Mouse (Mus musculus) NIH3T3 (cell line): ENCODE measurements around the gene H2-D1.

Source experiments
- DNase-seq: peaks from one replicate; pipeline ENCODE4 v3.0.0-alpha.2; 2012; ENCODE audit warnings: low read depth

Gene H2-D1

DNA sequence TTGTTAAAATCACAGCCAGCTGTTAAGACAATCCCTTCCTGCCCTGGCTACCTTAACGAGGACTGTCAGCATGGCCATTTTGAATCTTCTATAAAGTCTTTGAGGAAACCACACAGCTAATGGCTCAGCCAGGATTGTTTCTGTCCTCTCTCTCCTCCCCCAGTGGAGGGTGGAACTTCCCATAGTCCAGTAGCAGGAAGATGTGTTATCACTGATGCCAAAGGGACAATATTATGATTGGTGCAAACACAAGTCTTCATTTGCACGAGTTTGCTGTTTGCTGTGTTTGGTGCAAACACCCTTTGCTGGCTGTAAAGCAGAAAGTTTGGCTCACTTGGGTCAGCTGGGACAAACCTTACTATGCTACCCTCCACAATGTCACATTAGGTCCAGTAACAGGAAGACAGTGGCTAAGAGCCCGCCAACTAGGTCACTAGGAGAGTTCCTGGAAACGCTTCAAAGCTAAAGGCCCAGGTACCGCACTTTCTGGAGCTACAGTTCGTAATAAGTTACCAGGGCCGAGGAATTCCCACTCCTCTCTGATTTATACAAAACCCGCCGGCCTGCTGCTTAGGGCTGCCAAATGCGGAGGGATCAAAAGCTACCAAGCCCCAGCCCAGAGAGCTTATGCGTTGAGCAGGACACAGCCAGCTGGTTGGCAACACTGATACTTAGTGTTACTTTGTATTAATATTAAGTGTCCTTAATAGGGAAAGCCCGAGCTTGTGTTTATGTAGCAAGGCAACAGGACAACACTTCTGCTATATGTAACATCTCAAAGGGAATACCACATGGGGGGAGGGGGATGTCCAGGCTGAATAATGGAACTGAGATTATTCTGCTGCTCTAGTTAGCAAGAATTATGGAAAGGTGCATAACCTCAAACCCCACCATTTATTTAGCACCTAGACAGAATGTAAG, 21.9 kb upstream of the H2-D1 start:
- no peak for DNase-seq

DNA sequence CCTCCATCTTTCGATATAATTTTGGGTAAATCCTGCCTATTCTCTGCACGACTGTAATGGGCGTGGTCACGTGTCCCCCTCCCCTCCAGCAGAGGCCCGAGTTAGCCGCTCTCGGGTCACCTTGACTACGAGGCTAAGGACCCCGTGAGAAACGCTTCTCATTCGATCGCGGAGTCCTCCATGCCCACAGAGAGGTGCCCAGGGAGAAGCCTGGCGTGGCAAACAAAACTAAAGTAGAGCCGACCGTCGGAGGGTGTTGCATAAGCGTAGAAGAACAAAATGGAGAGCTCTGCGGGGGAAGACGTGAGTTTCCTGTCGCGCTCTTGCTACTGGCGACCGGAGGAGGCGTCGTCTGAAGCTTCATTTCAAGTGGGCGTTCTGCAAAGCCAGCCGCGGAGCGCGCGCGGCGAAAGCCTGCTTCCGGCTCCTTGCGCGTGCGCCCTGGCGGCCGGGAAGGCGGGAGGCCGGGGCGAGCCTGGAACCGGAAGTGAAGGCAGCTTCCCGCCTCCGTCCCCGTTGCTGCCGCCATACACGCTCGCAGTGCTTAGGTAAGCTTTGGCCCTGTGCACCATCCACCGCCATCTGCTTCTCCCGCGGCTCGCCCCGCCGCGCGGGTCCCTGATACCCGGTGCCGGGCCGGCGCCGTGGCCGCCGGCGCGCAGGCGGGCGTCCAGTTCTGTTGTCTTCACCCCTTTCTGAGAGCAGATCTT, 21.1 kb upstream of the H2-D1 start, which contains the start of gene Ddx39b:
Gene Ddx39b, plus strand, starts transcription at position 442 of the 710 bp plus-strand sequence.
- peak; percentile 98 for DNase-seq

DNA sequence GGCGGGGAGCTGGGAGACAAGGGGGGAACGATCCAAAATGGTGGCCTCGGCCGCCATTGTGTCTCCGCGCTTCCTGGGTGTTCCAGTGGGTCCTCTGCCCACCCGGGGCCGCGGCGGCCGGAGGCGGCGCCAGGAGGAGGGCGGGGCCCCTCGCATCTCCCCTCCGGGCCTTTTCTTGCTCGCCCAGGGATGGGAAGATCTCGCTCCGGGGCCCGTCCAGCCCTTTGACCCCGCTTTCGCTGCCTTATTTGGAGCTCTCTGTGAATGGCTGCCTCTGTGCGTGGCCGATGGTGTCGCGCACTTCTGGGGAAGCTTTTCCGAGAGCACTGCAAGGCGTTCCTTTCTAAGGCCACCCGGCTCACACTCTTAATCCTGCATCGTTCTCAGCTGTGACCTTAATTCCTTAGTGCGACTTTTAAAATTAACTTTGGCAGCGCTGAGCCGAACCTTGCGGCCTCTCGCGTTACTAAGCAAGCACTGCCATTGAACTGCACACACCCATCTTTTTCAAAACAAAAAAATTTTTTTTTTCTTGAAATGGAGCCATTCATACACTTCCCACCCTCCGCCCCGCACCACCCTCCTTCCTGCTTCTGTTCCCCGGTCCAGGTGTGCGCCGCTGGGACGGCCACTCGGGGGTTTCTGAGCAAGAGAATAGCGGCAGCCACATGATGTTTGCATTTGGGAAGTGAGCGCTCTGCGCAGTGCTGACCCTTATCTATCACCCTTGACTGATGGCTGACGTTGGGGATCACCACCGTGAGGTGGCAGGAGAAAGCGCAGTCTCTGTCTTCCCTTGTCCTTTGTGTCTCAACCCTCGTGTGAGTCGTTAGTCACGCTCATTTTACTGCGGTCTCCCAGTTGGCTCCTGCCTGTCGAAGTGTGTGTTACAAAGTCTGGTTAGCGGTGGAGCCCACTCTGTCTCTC, 20.3 kb upstream of the H2-D1 start:
- DNase-seq, result peak; percentile 88

DNA sequence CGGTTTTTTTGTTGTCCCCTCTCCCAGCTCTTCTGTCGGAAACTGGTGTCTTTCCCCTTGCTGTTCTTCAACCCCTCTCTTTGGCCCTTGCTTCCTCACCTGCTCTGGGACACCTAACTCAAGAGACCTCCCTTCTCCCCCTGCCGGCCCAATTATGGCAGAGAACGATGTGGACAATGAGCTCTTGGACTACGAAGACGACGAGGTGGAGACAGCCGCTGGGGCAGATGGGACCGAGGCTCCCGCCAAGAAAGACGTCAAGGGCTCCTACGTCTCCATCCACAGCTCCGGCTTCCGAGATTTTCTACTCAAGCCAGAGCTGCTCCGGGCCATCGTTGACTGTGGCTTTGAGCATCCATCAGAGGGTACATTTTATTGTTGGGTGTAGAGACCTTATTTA, 19.4 kb upstream of the H2-D1 start:
- DNase-seq, result peak; percentile 81

DNA sequence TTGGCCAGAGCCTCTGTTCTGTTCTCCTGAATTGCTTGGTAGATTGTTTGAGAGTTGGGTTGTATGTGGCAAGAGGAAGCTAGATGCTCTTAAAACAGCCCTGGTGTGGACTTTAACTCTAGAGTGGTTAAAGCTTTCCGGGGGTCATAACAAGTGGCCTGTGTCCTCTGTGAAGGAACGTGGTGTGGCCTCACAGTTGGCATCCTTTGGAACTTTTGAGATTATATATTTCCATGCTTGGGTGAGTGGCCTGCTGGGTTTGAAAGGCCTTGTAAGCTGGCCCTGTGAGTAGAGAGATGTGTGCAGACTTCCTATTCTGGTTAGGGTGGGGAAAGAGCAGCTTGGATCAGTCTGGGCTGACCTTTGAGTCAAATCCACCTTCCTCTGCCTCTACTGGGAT, 17.5 kb upstream of the H2-D1 start:
- DNase-seq, result no peak

DNA sequence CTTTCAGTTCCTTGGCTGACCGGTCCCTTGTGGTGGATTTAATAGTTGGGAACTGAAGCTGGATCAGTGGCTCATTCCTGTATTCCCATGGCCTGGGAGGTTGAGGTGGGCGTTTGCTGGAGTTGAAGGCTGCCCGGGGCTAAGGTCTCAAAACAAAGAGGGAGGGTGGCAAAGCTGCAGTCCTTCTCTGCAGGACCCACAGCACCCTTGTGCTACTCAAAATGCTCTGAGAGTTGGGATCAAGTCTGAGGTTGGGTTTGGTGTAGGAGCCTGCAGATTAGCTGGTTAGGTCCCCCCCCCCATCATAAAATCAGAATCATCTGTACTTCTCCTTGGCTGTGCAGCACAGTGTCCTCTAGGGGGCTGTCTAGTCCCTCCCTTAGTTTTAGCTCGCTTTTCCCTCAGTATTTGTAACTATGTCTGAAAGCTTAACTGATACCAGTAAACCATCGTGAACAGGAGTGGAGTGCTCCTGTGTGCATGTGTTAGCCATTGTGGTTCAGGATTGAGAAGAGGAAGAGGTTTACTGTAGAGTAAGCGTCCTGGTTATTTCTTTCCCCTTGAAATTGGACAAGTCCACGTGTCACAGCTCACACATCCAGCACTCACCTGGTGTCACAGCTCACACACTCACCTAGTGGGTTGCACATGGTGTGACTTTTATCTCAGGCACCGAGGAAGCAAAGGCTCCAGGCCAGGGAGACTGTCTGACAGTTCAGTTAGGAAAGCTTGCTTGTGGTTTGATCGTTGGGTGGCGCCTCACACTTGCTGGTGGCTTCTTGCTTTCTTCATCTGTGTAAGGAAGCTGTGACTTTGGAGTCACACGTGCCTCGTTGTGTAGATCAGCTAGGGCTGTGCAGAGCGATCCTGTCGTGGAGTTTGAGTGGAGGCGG, 16.6 kb upstream of the H2-D1 start:
- peak; percentile 66 for DNase-seq

DNA sequence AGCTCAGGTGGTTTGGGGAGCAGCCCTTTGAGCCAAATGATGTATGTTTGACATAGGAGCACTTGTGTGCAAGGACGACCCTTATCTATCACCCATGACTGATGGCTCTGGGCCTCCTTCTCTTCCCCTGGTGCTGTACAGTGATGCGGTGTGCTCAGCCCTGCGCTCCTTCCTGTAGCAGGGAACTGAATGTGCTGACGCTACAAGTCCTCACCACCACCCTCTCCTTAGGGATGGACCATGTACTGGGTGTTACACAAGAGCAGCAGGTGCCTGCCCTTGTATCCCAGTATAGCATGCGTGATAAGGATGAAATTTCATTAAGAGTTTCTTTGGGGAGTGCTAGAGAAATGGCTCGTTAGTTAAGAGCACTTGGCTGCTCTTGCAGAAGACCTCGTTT, 15.4 kb upstream of the H2-D1 start:
- DNase-seq, result no peak

DNA sequence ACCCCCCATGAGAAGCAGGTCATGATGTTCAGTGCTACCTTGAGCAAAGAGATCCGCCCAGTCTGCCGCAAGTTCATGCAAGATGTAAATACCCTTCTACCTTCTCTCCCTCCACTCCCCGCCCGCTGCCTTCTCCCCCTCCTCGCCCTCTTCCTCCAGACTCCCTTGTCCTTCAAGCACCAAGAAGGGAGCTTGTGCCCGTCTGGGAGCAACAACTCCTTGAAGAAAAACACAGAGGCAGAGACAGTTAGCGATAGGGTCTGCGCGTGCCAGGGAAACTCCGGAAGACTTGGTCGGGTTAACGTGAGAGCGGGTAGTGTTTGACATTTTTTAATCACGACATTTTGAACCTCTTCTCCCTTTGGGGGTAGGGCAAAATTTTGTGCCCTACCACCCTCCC, 13.5 kb upstream of the H2-D1 start:
- no peak for DNase-seq

DNA sequence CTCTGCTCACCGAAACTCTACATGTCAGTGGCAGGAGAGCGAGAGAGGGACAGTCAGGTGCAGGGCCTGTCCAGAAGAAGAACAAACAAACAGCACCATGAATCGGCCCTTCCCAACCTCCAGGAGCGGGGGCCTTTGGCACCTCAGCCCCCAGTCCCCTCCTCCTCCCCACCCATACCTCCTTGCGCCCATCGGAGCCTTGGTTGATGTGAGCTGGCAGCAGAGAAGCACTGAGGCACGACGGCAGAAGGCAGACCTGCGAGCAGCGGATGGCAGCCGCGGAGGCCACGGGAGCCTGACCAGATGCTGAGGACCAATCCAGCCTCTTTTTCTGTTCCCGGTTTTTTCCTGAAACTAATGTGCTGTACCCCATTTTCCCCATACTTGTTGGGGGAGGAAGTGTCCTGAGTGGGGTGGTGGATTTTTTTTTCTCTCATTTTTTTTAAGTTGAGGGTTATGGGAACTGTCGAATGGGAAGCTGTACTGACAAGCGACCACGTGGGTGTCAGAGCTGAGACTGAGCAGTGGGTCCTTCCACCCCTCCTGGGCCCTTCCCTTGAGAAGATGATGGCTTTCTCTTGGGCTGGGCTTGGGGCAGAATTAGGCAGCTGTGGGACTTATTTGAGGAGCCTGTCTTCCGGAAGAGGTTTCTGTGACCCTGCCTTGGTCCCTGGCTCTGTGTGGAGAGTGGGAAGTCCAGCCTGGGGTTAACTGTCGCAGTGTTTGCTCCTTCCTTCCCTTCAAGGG, 12.9 kb upstream of the H2-D1 start:
- DNase-seq, result no peak

DNA sequence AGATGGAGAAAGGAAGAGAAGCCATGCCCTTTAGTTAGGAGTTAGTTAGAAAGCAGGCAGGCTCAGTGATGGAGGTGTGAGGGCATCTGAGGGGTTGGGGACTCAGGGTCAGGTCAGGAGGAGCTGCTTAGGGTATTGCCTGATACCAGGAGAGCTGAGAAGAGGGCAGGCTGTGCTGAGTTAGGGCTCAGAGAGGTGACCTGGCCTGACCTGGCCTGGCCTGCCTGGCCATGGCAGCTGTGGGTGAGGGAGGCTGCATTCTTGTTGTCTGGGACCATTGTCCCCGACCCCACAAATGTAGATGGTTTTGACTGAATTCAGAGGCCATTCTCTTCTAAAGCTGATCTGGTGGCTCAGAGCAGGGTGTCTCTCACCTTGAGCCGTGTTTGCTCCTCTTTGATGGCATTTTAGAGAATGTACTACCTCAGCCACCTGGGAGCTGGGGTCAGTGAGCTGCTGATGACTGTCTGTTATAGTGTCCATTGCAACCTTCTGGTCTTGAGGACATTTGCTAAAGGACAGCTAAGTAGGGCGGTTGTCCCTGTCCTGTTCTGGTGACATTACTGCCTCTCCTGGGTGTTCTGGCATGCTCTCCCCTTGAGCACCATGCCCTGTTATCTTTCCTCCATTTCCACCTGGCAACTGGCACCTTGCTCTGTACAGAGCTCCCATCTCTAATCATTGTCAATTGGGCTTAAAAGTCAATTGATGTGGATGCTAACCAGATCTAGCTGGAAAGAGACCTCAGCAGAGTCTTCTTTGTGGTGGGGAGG, 12.0 kb upstream of the H2-D1 start:
- DNase-seq, result no peak

DNA sequence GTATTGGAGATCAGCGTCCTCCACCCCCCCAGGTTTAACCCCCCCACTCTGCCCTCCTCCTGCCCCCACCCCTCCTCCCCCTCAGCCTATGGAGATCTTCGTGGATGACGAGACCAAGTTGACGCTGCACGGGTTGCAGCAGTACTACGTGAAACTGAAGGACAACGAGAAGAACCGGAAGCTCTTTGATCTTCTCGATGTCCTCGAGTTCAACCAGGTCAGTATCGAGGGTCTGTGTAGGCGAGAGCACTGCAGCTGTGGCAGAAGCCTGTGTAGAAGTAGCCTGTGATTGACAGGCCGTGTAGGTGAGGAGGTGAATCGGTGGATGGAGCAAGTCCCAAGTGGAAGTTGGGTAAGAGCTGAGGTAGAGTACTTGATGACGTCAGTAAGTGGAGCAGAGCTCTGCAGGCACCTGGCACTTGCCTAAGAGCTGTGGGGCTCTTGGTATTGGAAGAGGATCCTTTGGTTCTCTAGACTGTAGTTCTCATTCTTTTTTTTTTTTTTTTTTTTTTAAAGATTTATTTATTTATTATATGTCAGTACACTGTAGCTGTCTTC, 11.3 kb upstream of the H2-D1 start:
- no peak for DNase-seq

DNA sequence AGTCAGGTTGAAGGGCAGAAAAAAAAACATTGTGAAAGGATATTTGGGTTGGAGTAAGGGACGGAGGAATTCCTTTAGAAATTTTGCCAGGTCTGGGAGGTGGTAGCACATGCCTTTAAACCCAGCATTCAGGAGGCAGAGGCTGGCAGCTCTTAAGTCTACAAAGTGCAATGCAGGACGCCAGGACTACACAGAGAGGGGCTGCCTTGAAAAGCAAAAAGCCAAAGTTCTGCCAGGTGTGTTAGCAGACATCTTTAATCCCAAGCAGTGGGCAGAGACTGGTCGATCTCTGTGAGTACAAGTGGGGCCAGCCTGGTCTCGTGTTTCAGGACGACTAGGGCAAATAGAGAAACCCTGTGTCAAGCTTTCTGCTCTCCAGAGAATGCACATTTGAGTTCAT, 10.5 kb upstream of the H2-D1 start:
- no peak for DNase-seq

DNA sequence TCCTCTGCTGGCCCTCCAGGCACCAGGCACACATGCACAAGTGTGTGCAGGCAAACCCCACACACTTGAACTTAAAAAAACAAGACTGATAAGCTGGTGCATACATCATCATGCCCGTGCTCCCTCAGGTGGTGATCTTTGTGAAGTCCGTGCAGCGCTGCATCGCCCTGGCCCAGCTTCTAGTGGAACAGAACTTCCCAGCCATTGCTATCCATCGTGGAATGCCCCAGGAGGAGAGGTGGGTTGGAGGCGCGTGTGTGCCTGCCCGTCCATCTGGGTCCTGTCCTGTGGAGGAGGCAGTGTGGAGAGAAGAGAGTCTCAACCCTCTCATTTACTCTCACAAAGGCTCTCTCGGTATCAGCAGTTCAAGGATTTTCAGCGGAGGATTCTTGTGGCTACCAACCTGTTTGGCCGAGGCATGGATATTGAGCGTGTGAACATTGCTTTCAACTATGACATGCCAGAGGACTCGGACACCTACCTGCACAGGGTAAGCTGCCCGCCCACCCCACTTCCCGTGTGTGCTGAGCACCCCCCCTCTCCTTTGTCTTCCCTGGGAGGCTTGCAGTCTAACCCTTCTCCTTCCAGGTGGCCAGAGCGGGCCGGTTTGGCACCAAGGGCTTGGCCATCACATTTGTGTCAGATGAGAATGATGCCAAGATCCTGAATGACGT, 9.8 kb upstream of the H2-D1 start:
- DNase-seq, result no peak

DNA sequence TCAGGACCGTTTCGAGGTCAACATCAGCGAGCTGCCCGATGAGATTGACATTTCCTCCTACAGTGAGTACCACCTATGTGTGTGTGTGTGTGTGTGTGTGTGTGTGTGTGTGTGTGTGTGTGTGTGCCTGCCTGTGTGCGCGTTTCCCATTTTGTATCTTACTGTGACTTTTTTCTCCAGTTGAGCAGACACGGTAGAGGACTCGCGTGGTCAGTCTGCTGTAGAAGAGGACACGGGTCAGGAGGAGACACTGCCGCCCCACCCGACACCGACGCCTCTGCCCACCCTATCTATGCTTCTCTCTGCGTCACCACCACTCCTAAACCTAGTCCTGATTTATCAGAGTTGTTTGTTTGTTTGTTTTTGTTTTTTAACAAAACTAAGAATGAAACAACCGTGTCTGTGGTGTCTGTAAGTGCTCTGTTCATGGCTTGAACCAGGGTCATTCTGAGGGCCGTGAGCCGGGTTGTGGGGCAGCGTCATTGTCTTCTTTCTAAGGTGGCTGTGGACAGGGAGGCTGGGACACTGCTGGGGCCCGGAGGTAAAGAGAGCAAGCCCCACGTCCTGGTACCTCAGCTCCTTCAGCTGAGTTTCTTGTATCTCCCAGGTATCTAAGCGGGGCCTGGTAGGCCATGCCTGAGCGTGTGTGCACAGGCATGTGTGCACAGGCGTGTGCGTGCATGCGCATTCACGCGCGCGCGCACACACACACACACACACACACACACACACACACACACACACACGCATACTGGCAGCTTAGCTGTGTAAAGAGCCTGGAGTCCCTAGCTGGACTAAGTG, 9.0 kb upstream of the H2-D1 start:
- DNase-seq, result no peak

DNA sequence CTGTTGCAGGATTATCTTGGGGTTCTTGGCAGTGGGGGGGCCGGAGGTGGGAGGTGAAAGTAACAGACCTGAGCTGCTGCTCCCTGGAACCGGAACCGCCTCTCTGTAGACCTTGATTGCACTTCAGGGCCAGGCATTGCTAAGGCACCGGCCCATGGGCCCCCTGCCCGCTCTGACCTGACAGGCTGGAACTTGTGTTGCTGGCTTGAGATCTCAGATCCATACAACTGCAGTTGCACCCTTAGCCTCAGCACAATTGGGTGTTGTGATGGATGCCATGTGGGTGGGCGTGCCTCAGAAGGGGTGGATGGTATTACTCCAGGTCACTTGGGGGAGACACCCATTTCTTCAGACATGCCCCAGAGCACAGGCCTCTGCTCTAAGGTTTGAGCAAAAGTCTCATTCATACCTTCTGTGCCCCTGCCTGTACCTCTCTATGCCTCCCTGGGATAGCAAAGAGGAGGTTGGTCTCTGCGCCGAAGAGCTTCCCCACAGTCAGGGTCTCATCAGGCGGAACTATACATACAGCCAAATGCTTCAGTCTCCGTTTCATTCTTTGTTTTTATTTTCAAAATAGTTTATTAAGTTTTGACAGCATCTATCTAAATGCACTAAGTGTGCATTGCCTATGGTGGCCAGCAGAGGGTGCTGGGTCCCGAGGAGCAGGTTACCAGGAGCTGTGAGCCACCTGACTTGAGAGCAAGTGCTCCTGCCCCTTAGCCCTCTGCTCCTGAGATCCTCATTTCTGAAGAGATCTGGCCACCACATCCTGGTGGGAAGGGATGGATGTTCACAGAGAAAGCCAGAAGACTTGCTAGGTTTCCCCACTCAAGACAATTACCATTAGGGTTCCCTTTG, 8.1 kb upstream of the H2-D1 start:
- peak; percentile 76 for DNase-seq

DNA sequence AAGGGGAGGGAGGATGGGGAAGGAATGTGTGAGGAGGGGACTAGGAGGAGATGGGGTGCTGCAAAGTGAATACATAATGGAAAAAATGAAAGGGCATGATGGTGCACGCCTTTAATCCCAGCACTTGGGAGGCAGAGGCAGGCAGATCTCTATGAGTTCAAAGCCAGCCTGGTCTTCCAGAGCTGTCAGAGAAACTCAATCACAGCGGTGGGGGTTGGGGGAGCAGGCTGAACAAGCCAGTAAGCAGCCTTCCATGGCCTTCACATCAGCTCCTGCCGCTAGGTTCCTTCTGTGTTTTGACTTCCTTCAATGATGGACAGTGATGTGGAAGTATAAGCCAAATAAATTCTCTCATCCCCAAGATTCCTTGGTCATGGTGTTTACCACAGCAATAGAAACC, 7.2 kb upstream of the H2-D1 start:
- DNase-seq, result no peak

DNA sequence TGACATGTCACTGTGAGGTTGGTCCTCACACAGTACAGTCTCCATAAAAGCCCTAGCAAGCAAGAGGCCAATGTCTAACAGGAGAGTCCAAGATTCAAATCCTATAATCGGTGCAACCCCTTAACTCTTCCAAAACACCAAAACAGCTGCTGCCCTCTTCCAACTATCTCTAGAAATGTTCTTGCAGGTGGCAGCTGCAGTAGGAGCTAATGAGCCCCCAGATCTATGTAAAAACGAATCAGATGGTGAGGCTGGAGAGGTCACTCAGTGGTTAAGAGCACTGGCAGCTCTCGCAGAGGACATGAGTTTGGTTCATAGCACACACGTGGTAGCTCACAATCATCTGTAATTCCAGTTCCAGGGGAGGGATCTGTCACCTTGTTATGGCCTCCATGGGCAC, 6.8 kb upstream of the H2-D1 start:
- DNase-seq, result no peak
